Mouse (Mus musculus): ENCODE data around the gene Fam129c. TPM values are rescaled to one million over a fixed set of nuclear protein-coding genes. Genes with fewer than 3 reads are reported as not detected.

Gene Fam129c
- polyA plus RNA-seq, 1 experiment from 2014 or later, result 6.6 TPM

DNA sequence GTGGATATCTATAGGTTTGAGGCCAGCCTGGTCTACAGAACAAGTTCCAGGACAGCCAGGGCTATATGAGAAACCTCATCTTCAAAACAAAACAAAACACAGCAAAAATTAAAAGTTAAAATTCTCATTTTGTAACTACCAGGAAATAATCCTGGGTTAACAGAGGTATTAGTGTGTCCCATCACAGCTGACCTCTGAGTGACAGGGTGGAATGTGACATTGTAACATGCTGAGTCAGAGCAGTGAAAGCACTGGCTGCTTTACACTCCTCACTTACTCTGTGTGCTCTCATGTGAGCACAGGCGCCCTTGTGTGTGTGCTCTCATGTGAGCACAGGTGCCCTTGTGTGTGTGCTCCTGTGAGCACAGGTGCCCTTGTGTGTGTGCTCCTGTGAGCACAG lies 22.4 kb upstream of the Fam129c start:
- Histone ChIP-seq H3K27me3 (no peaks in the 10 kb centered on the region; the same call in 1 of the 2 replicates), H3K4me2 (no peak overlapping the region), H3K36me3 (no peaks in the 10 kb centered on the region; the same call in 1 of the 2 replicates), H3K27ac (no peak overlapping the region), H3K9ac (replicated peaks) (no peak overlapping the region), H3K9me3 (no peaks in the 10 kb centered on the region), H3K4me3 (replicated peaks) (no peak overlapping the region), H3K4me1 (replicated peaks) (peaks cover 19% of the 10 kb centered on the region)
- 60% methylated on average over 1 of the region's 1 CpGs for WGBS
- no peak for ATAC-seq (ENCODE audit: insufficient number of reproducible peaks, insufficient read depth, low FRiP score, low TSS enrichment, low read depth)

DNA sequence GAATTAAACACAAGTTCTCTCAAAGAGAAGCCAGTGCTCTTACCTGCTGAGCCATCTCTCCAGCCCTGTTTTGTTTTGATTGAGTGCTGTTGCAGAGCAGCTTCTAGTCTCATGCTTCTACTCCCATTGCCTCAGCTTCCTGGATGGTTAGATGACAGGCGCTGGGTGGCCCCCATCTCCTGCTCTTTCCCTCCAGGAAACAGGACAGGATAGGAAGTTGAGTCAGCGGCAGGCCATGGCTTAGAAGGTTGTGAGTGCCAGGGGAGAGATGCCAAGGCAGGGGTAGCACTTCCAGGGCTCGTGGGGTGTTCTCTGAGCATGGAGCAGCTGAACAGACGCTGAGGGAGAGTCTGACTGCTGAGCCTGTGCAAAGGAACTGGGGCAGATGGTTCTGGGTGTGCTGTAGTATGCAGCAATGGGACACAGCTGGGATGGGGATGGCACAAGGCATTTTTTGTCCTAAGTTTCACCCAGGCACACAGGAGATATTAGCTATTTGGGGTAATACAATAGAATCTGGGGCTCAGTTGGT lies 19.5 kb upstream of the Fam129c start:
- Histone ChIP-seq H3K9ac (replicated peaks) (0 out of 2 replicates have a peak overlapping the region, but pooled peaks have one; percentile 8), H3K4me3 (replicated peaks) (no peak overlapping the region), H3K9me3 (no peaks in the 10 kb centered on the region), H3K4me1 (replicated peaks) (peaks cover 5% of the 10 kb centered on the region), H3K27me3 (no peaks in the 10 kb centered on the region; the same call in 1 of the 2 replicates), H3K36me3 (peaks cover 21% of the 10 kb centered on the region), H3K4me2 (no peak overlapping the region), H3K27ac (no peak overlapping the region)
- 73% methylated on average over 4 of the region's 4 CpGs for WGBS
- ATAC-seq (ENCODE audit: insufficient number of reproducible peaks, insufficient read depth, low FRiP score, low TSS enrichment, low read depth), result no peak

DNA sequence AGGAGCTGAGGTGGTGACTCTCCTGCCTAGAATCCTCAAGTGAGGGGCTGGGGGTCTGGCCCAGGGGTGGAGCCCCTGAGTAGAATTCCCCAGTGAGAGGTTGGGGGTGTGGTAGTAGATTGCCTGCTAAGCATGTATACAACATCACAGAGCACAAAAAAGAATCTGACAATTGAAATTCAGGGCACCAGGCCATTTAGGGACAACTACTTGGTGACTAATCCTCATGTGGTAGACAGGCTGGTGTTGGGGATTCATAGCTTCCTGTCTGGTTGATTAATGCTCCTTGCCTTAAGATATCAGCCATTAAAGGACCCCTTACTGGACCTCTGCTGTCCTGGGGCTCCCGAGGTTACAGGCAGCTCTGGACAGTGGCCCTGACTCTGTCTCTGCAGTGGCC lies 18.4 kb upstream of the Fam129c start:
- no peaks in the 10 kb centered on the region for H3K4me1 ChIP-seq (replicated peaks)
- no peaks in the 10 kb centered on the region for H3K9me3 ChIP-seq
- WGBS, result 80% methylated on average over 1 of the region's 1 CpGs
- H3K27me3 ChIP-seq, result no peaks in the 10 kb centered on the region; the same call in 1 of the 2 replicates
- H3K4me3 ChIP-seq (replicated peaks), result no peak overlapping the region
- ATAC-seq (ENCODE audit: insufficient number of reproducible peaks, insufficient read depth, low FRiP score, low TSS enrichment, low read depth), result no peak
- no peak overlapping the region for H3K27ac ChIP-seq
- H3K9ac ChIP-seq (replicated peaks), result no peak overlapping the region
- H3K36me3 ChIP-seq, result peaks cover 26% of the 10 kb centered on the region
- H3K4me2 ChIP-seq, result no peak overlapping the region

DNA sequence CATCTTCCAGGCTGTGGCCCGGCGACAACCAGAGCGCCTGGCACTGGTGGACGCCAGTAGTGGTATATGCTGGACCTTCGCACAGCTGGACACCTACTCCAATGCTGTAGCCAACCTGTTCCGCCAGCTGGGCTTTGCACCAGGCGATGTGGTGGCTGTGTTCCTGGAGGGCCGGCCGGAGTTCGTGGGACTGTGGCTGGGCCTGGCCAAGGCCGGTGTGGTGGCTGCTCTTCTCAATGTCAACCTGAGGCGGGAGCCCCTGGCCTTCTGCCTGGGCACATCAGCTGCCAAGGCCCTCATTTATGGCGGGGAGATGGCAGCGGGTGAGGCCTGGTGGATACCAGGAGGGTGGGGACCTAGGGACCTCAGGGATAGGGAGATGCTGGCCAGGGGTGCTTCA lies 18.0 kb upstream of the Fam129c start:
- no peaks in the 10 kb centered on the region for H3K9me3 ChIP-seq
- H3K27ac ChIP-seq, result no peak overlapping the region
- no peaks in the 10 kb centered on the region; the same call in 1 of the 2 replicates for H3K27me3 ChIP-seq
- no peak for ATAC-seq (ENCODE audit: insufficient number of reproducible peaks, insufficient read depth, low FRiP score, low TSS enrichment, low read depth)
- no peaks in the 10 kb centered on the region for H3K4me1 ChIP-seq (replicated peaks)
- 86% methylated on average over 14 of the region's 14 CpGs for WGBS
- peaks cover 30% of the 10 kb centered on the region for H3K36me3 ChIP-seq
- no peak overlapping the region for H3K9ac ChIP-seq (replicated peaks)
- H3K4me3 ChIP-seq (replicated peaks), result no peak overlapping the region
- no peak overlapping the region for H3K4me2 ChIP-seq

DNA sequence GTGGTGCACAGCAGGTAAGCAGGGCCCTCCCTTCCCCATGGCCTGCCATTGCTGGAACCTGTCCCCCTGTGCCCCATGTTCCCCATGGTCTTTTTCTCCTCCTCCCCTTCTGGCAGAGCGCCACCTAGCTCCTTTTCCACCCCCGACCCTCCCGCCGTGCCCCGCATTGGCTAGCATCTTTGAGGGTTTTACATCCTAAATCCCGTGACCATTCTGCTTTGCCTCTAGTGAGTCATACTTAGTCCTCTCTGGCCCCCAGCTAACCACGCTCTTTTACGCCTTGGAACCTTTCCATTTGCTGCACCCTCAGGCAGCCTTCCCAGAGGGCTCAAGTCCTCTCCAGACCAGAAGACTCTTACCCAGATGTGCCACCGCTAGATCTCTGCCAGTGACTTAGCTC lies 17.2 kb upstream of the Fam129c start:
- no peaks in the 10 kb centered on the region; the same call in 1 of the 2 replicates for H3K27me3 ChIP-seq
- peaks cover 38% of the 10 kb centered on the region for H3K36me3 ChIP-seq
- no peaks in the 10 kb centered on the region for H3K4me1 ChIP-seq (replicated peaks)
- no peak overlapping the region for H3K4me3 ChIP-seq (replicated peaks)
- no peak overlapping the region for H3K9ac ChIP-seq (replicated peaks)
- no peak overlapping the region for H3K27ac ChIP-seq
- H3K9me3 ChIP-seq, result no peaks in the 10 kb centered on the region
- ATAC-seq (ENCODE audit: insufficient number of reproducible peaks, insufficient read depth, low FRiP score, low TSS enrichment, low read depth), result no peak
- 46% methylated on average over 9 of the region's 9 CpGs for WGBS
- no peak overlapping the region for H3K4me2 ChIP-seq

DNA sequence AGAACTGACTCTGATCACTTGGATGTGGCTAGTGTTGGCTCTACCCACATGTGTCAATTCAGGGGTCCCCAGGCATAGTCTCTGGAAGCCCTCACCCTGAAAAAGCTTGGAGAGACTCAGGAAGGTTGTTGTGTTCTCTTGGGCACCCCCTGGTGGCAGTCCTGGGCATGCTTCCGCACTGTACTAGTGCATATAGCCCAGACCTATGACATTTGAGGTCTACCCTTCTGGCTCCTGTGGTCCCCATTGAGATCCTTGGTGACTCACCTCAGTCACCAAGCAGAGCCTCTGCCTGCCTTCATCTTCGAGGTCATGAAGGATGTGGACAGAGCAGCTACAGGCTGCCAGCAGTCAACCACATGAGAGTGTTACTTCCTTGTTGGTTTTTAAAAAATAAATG lies 10.6 kb upstream of the Fam129c start:
- no peak overlapping the region for H3K4me3 ChIP-seq (replicated peaks)
- peaks cover 40% of the 10 kb centered on the region for H3K36me3 ChIP-seq
- no peak overlapping the region for H3K27ac ChIP-seq
- 81% methylated on average over 2 of the region's 2 CpGs for WGBS
- H3K4me2 ChIP-seq, result no peak overlapping the region
- H3K4me1 ChIP-seq (replicated peaks), result peaks cover 8% of the 10 kb centered on the region
- no peak overlapping the region for H3K9ac ChIP-seq (replicated peaks)
- H3K9me3 ChIP-seq, result no peaks in the 10 kb centered on the region
- ATAC-seq (ENCODE audit: insufficient number of reproducible peaks, insufficient read depth, low FRiP score, low TSS enrichment, low read depth), result no peak
- peaks cover 9% of the 10 kb centered on the region; the same call in 1 of the 2 replicates for H3K27me3 ChIP-seq

DNA sequence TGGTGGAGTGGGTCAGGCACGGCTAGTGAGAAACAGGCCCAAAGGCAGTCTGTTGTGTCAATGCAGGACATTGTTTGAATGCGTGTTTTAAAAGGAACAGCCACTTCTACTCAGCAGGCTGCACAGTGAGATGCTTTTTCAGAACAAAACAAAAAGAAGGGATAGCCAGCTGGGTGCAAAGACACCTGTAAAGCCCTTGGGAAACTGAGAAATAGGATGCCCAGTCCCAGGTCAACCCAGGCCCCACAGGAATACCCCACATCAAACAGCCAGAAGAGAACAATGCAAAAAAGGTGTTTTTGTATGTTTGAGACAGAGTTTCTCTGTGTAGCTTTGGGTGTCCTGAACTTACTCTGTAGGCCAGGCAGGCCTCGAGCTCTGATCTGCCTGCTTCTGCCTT lies 8.7 kb upstream of the Fam129c start:
- WGBS, result 79% methylated on average over 3 of the region's 3 CpGs
- H3K9me3 ChIP-seq, result no peaks in the 10 kb centered on the region
- peaks cover 20% of the 10 kb centered on the region for H3K4me1 ChIP-seq (replicated peaks)
- H3K4me2 ChIP-seq, result no peak overlapping the region
- no peak overlapping the region for H3K27ac ChIP-seq
- no peak for ATAC-seq (ENCODE audit: insufficient number of reproducible peaks, insufficient read depth, low FRiP score, low TSS enrichment, low read depth)
- H3K27me3 ChIP-seq, result peaks cover 9% of the 10 kb centered on the region; the same call in 1 of the 2 replicates
- no peak overlapping the region for H3K4me3 ChIP-seq (replicated peaks)
- no peak overlapping the region for H3K9ac ChIP-seq (replicated peaks)
- H3K36me3 ChIP-seq, result peaks cover 31% of the 10 kb centered on the region

DNA sequence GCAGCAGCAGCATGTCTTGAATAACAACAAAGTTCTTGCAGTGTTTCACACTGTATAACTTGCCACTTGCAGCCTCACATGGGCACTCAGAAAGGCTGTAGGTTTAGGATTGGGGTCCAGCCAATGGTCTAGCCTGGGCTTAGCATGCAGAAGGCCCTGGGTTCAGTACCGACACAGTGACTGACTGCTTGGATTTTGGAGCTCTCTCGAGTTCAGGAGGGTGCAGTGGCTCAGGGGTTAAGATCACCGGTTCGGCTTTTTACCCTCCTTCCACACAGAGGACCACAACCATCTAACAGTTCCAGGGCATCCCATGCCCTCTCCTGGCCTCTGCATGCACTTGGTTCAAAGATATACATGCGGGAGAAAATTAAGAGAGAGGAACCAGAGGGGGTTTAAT lies 6.4 kb upstream of the Fam129c start:
- Histone ChIP-seq H3K9ac (replicated peaks) (peak overlapping the region; percentile 94), H3K27ac (no peak overlapping the region), H3K4me1 (replicated peaks) (peaks cover 26% of the 10 kb centered on the region), H3K36me3 (peaks cover 16% of the 10 kb centered on the region), H3K9me3 (no peaks in the 10 kb centered on the region), H3K4me2 (peak overlapping the region; percentile 94), H3K4me3 (replicated peaks) (peak overlapping the region; percentile 88), H3K27me3 (peaks cover 9% of the 10 kb centered on the region; the same call in 1 of the 2 replicates)
- ATAC-seq (ENCODE audit: insufficient number of reproducible peaks, insufficient read depth, low FRiP score, low TSS enrichment, low read depth), result no peak
- WGBS, result 30% methylated on average over 5 of the region's 5 CpGs

DNA sequence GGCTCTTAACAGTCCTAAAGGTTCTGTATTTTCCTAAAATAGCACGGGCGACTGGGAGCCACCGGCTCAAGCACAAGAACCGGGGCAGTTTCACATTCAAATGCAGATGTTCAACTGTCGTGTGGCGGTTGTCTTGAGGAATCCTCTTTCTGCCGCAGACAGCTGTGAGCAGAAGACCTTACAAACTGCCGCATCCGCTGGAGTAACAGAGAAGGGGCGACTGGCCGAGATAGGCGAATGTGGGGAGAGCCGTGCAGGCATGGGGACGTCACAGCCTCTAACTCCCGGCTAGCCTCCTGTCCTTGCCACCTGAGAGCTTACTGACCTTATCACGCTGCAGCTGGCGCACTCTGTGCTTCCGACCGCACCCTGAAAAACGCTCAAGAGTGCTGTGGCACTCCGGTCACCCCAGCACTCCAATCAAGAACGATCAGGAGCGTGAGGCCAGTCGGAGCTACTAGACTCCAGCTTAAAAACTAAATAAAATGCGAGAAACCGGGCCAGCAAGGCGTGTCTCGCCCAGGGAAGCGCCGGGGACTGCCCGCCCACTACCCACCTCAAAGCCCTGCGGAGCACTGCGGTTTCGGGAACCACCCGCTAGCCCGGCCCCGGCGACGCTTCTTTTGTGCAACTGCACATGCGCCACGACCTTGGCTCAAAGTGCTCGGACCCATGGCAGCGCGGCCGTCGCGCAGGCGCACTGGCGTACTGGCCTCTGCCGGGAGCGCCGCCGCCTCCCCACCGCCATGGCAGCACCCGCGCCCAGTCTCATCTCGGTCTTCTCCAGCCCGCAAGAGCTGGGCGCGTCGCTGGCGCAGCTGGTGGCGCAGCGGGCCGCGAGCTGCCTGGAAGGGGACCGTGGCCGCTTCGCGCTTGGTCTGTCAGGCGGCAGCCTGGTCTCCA lies 5.7 kb upstream of the Fam129c start, which contains the start of gene Pgls:
Gene Pgls (plus strand): TSS at position 706 of the 903 bp plus-strand sequence.
- peaks cover 9% of the 10 kb centered on the region; the same call in 1 of the 2 replicates for H3K27me3 ChIP-seq
- peaks cover 11% of the 10 kb centered on the region for H3K36me3 ChIP-seq
- no peaks in the 10 kb centered on the region for H3K9me3 ChIP-seq
- H3K4me2 ChIP-seq, result peak within 1 kb of the TSS; percentile 94
- peak within 1 kb of the TSS; percentile 98 for H3K27ac ChIP-seq
- peak within 1 kb of the TSS; percentile 94 for H3K9ac ChIP-seq (replicated peaks)
- peak; percentile 77 for ATAC-seq (ENCODE audit: insufficient number of reproducible peaks, insufficient read depth, low FRiP score, low TSS enrichment, low read depth)
- H3K4me3 ChIP-seq (replicated peaks), result peak within 1 kb of the TSS; percentile 88
- WGBS, result under 1% methylated on average over 70 of the region's 71 CpGs
- peaks cover 30% of the 10 kb centered on the region for H3K4me1 ChIP-seq (replicated peaks)

DNA sequence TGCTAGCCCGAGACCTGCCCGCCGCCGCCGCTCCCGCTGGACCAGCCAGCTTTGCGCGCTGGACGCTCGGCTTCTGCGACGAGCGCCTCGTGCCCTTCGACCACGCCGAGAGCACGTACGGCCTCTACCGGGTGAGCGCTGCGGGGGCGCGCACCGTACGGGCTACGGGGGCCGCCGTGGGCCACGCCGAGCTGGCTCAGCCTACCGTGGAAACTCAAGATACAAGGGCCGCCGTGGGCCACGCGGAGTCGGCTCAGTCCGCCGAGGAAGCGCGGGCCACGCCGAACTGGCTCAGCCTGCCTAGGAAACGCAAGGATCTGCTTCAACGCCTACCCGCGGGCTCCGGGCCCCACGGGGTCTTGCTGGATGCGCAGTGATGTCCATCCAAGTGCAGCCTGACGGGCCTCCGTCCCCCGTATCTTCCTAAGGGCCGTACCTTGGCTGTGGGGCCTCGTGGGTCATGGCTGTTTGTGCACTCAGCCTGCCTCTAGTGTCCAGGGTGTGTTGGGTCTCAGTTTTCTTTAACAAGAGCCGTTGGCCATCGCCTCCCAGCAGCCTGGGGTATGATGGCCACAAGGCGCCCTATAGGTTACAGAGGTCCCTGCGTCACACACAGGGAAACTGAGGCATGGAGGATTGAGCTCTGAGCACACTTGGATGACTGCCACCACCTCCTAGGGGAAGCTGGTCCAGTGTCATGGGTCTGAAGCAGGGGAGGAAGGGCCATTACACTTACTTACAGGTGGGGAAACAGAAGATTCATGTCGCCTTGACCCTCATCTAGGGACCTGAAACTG lies 4.9 kb upstream of the Fam129c start:
- peak overlapping the region; percentile 94 for H3K4me2 ChIP-seq
- peak overlapping the region; percentile 94 for H3K9ac ChIP-seq (replicated peaks)
- H3K27me3 ChIP-seq, result peaks cover 9% of the 10 kb centered on the region; the same call in 1 of the 2 replicates
- peaks cover 7% of the 10 kb centered on the region for H3K36me3 ChIP-seq
- WGBS, result 5% methylated on average over 60 of the region's 60 CpGs
- peak overlapping the region; percentile 98 for H3K27ac ChIP-seq
- no peaks in the 10 kb centered on the region for H3K9me3 ChIP-seq
- ATAC-seq (ENCODE audit: insufficient number of reproducible peaks, insufficient read depth, low FRiP score, low TSS enrichment, low read depth), result peak; percentile 28
- peak overlapping the region; percentile 88 for H3K4me3 ChIP-seq (replicated peaks)
- H3K4me1 ChIP-seq (replicated peaks), result peaks cover 30% of the 10 kb centered on the region

Measured in limb, embryonic 12.5 days (tissue).